In genomic region chr12:117760373-117760772, GRCm38 (mm10) we compare ENCODE assay signal across 21 mouse cellular contexts. TPM values are rescaled to one million over a fixed set of nuclear protein-coding genes. Genes with fewer than 3 reads are reported as not detected.
DNase-seq lines count a peak whose midpoint lies in the region; TF ChIP-seq lines count a peak whose summit lies in the region.
"Had no signal": no experiment of that assay in that cellular context is flagged by ENCODE, and none has a peak within 500 bp of the region (broad histone marks: within the 10 kb centered on the region; RNA-seq: fewer than 3 reads in every experiment).

No protein-coding gene starts in this region.

- intact Hi-C loops in left cerebral cortex, adult 2 months (cut with DNase I) = no loop called here

- H3K27ac ChIP-seq in left cerebral cortex, adult 2 months = peak overlapping the region; percentile 53; the same call in 1 of the 2 replicates
- H3K27ac ChIP-seq: forebrain, embryonic 10.5 days; heart, embryonic 15.5 days; hindbrain, embryonic 14.5 days; hindbrain, postnatal 0 days had no signal

- DNase-seq in heart, adult 11 months = peak; percentile 77
- no peak for DNase-seq in heart, adult 8-10 months (ENCODE audit: low spot score)
- DNase-seq in left cerebral cortex, adult 2 months (ENCODE audit: extremely low spot score in 1 of 2, low spot score in 2 of 2) = no peak
- no peak for DNase-seq in left cerebral cortex, adult 18-20 months (ENCODE audit: low spot score in 2 of 2)
- DNase-seq in telencephalon, adult 2 months (ENCODE audit: low read depth, low spot score) = peak; percentile 56
- no peak for DNase-seq in urinary bladder, postnatal 4 days (ENCODE audit: low spot score in 2 of 2)
- DNase-seq: adrenal gland, adult 2 months; adrenal gland, postnatal 14 days; cerebellum, adult 18-20 months; cerebellum, adult 9-10 months; cerebellum, postnatal 14 days; forebrain, postnatal 0 days; gastrocnemius, postnatal 25 days; heart, adult 2 months; heart, postnatal 10 days; heart, postnatal 36 days had no signal

- H3K4me3 ChIP-seq in left cerebral cortex, adult 2 months = no peak overlapping the region
- H3K4me3 ChIP-seq: forebrain, embryonic 10.5 days; heart, adult 2 months; heart, embryonic 12.5 days; heart, embryonic 15.5 days had no signal

- TF ChIP-seq CTCF in left cerebral cortex, adult 2 months (IDR thresholded peaks at IDR 0.05) = no peak

RNA-seq across cellular contexts. Expression of gene Cdca7l, which starts 43.7 kb away (rescaled TPM):
- total RNA-seq in heart, adult 8-10 months (2022) = under 1 TPM in 3 of 4 experiments, not detected in 1; 0.25 to 0.43 (median 0.35) TPM
- total RNA-seq in left cerebral cortex, adult 2 months (2021) = 1 to 10 TPM; 1.1 to 1.3 TPM
- under 1 TPM; 0.35 to 0.37 TPM for total RNA-seq in left cerebral cortex, adult 18-20 months (2021)

Comparison
In these comparisons a context has a peak if more than half of its experiments do, and no peak if none do; other contexts are left out.
1. DNase-seq: peak in heart, adult 11 months (single experiment) and telencephalon, adult 2 months (single experiment); none in heart, adult 8-10 months (single experiment), left cerebral cortex, adult 2 months (0 of 2), left cerebral cortex, adult 18-20 months (0 of 2) and urinary bladder, postnatal 4 days (0 of 2).